Comparison of ENCODE assay signal across 17 mouse cellular contexts in genomic region chr11:48707192-48707591, GRCm38 (mm10).
"Had no signal": no experiment of that assay in that cellular context is flagged by ENCODE, and none has a peak within 500 bp of the region (broad histone marks: within the 10 kb centered on the region; RNA-seq: fewer than 3 reads in every experiment).

No protein-coding gene starts in this region.

- H3K4me1 ChIP-seq: lung, embryonic 15.5 days; midbrain, embryonic 10.5 days; midbrain, embryonic 12.5 days; neural tube, embryonic 12.5 days; stomach, embryonic 15.5 days had no signal

- H3K27me3 ChIP-seq: lung, embryonic 15.5 days; midbrain, embryonic 12.5 days; neural tube, embryonic 12.5 days; stomach, embryonic 15.5 days had no signal

- H3K9me3 ChIP-seq: lung, embryonic 15.5 days; midbrain, embryonic 10.5 days; midbrain, embryonic 12.5 days; neural tube, embryonic 12.5 days; stomach, embryonic 15.5 days had no signal

- DNase-seq: liver, postnatal 0 days; lung, adult 2 months; lung, postnatal 14 days; lung, postnatal 36 days; midbrain, embryonic 14.5 days; right cerebral cortex, postnatal 14 days; thymus, adult 2 months; thymus, postnatal 25 days; thymus, postnatal 4 days had no signal

- H3K36me3 ChIP-seq: lung, embryonic 15.5 days; midbrain, embryonic 10.5 days; midbrain, embryonic 12.5 days; neural tube, embryonic 12.5 days; stomach, embryonic 15.5 days had no signal

- H3K27ac ChIP-seq: lung, embryonic 15.5 days; macrophage; midbrain, embryonic 10.5 days; midbrain, embryonic 12.5 days; neural tube, embryonic 12.5 days; stomach, embryonic 15.5 days; stomach, postnatal 0 days had no signal

- H3K9ac ChIP-seq: liver, postnatal 0 days; lung, embryonic 15.5 days; midbrain, embryonic 12.5 days; neural tube, embryonic 12.5 days; stomach, embryonic 15.5 days had no signal

- H3K4me2 ChIP-seq: lung, embryonic 15.5 days; midbrain, embryonic 12.5 days; neural tube, embryonic 12.5 days; stomach, embryonic 15.5 days had no signal

- H3K4me3 ChIP-seq: lung, embryonic 15.5 days; midbrain, embryonic 10.5 days; midbrain, embryonic 12.5 days; neural tube, embryonic 12.5 days; stomach, embryonic 15.5 days had no signal

- ATAC-seq: liver, postnatal 0 days; lung, postnatal 0 days had no signal
